Mouse (Mus musculus) kidney, postnatal 14 days (tissue): ENCODE data around the gene Abhd14a.

Experiments
- DNase-seq: peaks from one replicate; pipeline ENCODE4 v3.0.0; 2022; ENCODE audit warnings: mixed read lengths

The Abhd14a gene

DNA sequence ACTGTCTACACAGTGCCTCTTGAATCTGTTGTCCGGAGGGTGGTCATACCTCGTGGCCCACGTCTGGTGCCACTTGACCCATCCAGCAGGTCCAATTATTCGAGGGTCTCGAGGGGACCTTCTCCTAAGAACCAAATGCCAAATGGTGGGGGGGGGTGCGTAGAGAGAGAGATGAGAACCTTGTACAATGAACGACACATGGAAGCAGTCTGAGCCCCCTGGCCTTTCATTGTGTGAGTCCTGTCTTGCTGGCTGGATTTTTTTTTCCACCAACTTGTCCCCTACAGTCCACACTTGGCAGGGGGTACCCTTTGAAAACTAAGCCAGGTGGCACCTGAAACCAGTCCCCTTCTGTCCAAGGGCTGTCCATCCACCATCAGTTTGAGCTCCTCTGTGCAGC lies 20.3 kb upstream of the Abhd14a start:
- no peak for DNase-seq

DNA sequence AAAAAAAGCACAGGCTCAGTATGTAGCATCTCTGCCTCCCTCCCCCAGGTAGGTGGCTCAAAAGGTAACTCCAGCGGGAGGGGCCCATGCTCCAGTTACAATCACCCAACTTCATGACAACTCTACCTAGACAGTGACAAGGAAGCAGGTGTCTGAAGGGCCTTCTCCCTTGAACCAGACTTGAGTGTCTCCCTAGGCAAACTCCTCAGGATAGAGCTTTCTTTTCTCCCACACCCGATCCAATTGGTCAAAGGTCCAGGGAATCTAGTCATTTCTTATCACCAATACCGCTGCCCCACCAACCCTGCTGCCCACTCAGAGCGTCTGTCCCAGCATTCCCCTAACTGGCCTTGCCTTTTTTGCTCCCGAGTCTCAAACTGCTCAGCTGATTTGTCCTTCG lies 19.2 kb upstream of the Abhd14a start:
- no peak for DNase-seq

DNA sequence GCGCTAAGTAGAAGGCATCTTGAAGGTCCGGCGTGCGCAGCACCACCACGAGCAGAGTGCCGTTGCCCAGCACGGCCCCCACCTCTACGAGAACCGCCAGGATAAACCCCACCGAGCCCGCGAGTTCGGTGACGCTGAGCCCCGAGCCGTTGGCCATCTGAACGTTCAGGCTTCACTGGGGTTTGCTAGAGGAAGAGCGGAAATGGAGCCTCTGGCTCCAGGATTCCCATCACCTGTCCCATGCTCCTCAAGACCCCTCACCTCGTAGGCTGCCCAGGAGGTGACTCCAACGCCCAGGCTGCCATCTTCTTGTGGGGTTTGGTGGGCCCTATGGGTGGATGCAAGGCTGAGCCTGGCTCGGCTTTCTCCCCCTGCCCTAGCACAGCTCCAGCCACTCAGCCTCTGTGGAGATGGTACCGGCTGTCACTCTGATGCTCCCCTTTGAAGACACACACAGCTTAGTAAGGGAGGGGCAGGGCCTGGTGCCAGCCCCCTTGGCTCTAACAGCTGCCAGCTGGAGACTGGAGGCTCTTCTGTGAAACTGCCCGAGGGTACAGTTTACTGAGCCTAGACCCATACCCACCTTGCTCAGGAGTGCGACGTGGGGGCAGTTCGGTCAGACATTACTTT lies 18.2 kb upstream of the Abhd14a start, which contains the start of gene Gpr62:
Gene Gpr62, minus strand, starts transcription at position 368 of the 630 bp plus-strand sequence.
- DNase-seq, result no peak

DNA sequence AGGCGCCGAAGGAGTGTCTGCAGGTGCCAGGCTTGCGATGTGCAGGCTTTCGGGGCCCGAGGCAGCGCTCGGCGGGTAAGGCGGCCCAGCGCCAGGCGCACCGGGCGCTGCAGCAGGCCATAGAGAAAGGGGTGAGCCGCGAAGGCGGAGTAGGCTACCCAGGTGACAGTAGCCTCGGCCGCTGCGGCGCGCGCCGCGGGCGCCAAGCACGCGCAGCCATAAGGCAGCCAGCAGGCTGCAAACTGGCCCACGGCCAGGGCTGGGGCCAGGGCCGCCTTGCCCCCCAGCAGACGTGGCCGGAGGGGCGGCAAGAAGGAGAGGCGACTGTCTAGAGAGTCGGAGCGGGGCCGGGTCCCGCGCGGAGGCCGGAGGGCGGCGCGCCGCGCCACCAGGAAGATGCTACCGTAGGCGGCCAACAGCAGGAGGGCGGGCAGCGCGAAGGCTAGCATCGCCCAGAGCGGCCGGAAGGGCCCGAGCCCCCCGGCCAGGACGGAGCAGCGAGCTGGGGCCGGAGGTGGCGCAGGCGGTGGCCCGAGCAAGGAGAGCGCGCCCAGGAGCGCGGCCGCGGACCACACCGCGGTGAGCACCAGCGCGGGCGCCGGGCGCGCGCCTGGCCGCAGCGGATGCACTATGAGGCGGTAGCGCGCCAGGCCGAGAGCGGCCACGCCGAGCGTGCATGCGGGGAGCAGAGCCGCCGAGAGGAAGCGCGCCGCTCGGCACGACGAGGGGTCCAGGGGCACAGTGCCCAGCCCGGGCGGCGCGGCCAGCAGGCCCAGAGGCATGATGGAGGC lies 17.5 kb upstream of the Abhd14a start:
- DNase-seq, result peak; percentile 74

DNA sequence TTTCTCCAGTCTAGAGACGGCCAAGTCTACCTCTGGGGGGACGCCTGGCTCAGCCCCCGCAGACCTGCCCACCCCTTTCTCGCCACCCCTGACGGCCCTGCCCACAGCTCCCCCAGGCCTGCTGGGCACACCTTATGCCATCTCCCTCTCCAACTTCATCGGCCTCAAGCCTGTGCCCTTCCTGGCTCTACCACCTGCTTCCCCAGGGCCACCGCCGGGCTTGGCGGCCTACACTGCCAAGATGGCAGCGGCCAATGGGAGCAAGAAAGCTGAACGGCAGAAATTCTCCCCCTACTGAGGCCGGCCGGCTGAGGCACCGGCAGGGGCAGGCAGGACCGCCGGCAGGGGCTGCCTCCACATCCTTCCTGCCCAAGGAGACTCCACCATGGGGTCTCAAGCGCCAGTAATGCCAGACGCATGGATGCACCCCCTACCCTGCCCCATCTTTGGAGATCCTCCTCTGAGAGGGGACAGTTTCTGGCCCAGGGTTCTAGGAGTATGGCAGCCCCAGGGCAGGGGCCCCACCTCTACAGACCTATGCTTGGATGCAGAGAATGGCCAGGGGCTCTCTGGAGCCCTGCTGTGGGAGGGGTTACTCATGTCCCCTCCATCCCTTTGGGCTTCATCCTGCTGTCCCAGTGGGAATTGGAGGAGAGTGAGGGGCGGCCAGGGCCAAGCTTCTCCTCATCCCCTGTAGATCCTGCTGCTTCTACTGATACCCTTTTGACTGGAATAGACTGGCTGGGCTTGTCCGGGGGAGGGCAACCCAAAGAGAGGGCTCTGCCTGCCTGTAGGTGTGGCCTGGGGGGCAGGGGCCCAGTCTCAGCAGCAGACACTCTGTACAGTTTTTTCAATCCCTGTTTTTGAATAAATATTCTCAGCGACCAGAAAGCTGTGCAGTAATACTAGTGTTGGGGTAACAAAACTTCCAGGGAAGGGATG lies 15.9 kb upstream of the Abhd14a start:
- DNase-seq, result no peak

DNA sequence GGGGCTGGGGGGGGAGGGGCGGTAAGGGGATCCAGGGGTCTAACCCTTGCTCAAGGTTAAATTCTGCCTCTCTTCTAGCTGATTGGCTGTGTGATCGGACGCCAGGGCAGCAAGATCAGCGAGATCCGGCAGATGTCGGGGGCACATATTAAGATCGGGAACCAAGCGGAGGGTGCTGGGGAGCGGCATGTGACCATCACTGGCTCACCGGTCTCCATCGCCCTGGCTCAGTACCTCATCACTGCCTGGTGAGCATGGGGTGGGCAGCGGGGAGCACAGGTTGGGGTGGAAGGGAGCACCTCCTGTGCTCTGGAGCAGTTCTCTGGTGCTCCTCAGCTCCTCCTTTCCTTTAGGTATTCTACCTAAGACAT lies 14.9 kb upstream of the Abhd14a start:
- DNase-seq, result no peak

DNA sequence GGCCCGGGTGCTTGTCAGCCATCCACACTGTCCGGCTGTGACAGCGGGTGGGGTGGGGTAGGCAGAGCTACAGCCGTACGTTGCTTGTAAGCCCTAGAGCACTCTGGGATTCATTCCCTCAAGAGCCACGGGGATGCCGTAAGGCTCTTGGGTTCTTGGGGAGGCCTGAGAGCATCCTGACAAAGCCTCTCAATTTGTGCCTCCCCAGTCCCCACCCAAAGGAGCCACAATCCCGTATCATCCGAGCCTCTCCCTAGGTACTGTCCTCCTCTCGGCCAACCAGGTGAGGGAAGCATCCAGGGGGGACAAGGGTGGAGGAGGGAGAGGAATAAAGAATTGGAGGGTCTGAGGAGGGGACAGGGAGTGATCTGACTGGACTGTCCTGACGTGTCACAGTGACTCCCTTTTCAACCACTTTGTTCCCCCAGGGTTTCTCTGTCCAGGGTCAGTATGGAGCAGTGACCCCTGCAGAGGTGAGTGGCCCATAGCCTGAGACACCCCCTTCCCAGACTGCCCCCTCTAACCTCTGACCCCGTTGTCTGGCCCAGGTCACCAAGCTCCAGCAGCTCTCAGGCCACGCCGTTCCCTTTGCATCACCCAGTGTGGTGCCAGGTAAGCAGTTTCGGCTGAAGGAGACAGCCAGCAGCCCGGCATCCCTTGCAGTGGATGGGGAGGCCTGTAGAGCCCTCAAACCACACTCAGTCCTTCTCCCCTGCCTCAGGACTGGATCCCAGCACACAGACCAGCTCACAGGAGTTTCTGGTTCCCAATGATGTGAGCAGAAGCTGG lies 14.4 kb upstream of the Abhd14a start:
- DNase-seq, result no peak

DNA sequence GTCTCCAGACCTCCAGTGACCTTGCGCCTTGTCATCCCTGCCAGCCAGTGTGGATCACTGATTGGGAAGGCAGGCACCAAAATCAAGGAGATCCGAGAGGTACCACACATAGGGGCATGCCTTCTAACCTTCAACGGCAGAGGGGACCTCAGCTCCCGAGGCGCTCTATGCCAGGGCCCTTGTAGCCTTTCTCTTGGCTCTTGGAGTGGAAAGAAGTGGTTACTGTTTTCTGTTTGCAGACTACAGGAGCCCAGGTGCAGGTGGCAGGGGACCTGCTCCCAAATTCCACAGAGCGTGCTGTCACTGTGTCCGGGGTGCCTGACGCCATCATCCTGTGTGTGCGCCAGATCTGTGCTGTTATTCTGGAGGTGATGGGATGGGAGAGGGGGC lies 13.5 kb upstream of the Abhd14a start:
- DNase-seq, result no peak

DNA sequence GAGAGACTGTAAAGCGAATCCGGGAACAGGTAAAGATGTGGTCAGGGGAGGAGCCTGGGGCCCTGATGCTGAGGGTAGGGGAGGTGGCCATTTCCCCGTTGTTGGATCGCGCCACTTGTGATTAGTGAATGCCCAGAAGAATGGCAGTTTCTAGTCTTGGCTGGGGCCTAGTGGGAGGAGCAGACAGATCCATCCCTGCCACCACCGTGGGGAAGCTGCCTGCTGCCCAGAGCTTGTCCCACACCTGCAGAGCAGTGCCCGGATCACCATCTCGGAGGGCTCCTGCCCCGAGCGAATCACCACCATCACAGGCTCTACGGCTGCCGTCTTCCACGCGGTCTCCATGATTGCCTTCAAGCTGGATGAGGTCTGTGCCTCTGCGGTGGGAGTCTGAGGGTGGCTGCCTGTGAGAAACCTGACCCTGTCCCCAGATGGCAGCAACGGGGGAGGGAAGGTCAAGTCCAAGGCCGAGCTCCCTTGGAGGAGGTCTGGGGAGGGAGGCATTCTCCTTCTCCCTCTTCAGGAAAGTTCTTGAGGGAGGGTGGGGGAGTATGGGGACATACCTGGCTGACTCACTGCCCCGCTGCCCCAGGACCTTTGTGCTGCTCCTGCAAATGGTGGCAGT lies 13.0 kb upstream of the Abhd14a start:
- DNase-seq, result no peak

DNA sequence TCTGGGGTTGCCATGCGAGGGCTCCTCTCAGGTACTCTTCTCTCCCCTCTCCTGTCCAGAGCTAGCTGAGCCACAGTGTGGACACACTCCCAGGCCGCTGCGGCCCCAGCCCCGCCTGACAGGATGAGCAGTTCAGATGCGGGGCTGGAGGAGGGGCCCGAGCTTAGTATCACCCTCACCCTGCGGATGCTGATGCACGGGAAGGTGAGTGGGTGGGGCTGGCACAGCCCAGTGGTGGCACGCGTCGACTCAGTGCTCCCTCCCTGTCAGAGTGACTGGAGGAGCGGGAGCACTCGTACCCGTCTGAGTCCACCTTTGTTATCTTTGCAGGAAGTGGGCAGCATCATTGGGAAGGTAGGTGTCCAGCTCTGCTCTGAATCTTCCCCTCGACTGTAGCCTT lies 12.5 kb upstream of the Abhd14a start:
- DNase-seq, result no peak

DNA sequence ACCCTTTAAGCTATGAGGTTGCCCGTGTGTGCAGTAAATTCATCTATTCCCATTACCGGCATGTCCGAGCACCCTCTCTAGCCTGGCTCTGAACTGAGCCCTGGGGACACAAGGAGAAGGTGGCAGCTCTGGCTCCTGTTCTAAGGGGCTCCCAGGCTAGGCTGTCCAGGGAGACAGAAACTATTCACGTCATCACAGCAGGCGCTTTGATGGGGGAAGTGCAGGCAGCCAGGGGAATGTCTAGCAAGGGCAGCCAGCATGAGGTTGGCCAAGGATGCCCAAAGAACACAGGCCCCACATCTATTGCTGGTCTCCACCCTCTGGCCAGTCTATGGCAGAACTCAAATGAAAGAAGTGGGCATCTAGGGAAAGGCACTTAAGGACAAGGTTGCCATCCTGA lies 10.4 kb upstream of the Abhd14a start:
- no peak for DNase-seq

DNA sequence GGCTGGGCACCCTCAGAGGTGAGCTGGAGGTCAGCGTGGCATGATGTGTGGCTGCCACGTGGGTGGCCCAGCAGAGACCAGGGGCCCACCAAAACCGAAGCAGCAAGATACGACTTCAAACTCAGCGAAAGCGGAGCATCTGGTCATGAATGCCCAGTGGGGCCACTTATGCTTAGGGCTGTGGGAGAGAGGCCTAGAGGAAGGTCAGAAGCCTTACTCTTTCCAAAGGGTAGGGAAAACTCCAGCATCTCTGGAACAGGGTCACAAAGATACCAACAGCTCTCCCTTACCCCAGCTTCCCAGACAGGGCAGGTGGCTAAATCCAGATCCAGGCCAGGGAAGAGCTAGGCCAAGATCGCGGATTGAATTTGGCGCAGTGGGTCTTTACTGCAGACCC lies 9.7 kb upstream of the Abhd14a start:
- no peak for DNase-seq

DNA sequence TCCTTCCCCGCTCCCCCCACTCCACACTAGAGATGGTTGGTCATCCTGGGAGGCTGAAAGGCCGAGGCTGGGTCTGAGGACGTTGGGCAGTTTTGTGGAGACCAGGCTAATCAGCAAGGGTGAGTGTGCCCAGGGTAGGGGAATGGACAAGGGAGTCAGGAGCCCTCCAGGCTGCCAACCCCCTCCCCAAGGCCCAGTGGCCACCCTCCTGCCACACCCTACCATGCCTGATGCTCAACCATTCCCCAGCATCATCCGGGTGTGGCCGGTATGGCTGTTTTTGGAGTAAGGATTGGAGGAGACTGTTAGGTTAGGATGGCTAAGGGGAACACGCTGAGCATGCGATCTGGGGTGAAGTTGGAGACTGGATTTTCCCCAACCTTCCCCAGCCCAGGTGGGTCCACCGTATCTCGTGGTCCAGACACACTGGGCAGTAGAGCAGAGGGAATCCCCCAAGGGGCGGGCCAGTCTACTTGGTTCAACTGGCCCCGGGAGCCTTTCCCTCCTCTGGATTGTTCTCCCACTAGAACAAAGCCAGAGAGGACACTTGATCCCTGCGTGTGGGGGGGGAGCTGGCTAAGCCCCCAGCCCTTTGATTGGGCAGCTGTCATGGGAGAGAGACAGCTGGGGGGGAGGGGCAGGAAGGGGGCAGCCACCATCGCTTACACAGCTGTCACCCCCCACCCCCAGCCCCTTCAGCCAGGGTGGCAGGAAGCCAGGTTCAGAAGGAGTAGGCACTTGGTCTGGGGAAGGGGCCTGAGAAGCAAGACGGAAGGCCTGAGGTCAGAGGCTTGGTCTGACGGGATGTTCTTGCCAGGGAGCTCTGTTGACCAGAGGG lies 9.1 kb upstream of the Abhd14a start:
- DNase-seq, result no peak

DNA sequence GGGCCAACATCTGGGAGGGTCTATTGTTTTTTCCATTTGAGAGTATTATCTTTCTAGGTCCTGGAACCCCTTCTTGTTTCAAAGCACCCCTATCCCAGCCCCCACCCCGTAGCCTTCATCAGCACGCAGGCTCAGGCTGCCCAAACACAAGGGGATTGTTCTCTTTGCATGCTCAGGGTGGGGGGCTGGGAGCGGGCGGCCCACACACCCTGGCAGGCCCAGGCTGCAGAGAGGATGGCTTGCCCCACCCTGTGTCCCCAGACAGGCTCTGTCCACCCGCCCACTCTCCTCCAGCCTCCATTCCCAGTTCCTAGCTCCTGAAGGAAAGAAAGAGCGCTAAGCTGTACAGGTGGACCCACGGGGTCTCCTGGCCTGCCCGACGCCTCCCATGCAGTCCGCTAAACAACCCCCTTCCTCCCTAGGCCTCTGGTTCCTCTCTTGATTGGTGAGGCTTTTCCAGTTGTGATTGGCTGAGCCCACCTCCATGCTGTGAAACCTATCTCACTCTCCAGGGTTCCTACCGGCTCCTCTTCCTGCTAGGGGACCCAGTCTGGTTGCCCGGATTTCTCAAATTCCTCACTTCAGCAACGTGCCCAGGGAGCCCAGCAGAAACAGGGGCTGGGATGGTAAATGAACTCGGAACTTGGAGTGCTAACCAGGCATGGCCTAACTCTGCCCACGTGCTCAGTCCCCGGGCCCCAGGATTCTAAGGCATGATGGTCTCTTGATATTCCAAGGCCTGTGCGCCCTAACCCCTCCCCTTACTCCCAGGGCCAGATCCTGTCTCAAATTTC lies 7.6 kb upstream of the Abhd14a start:
- DNase-seq, result no peak

DNA sequence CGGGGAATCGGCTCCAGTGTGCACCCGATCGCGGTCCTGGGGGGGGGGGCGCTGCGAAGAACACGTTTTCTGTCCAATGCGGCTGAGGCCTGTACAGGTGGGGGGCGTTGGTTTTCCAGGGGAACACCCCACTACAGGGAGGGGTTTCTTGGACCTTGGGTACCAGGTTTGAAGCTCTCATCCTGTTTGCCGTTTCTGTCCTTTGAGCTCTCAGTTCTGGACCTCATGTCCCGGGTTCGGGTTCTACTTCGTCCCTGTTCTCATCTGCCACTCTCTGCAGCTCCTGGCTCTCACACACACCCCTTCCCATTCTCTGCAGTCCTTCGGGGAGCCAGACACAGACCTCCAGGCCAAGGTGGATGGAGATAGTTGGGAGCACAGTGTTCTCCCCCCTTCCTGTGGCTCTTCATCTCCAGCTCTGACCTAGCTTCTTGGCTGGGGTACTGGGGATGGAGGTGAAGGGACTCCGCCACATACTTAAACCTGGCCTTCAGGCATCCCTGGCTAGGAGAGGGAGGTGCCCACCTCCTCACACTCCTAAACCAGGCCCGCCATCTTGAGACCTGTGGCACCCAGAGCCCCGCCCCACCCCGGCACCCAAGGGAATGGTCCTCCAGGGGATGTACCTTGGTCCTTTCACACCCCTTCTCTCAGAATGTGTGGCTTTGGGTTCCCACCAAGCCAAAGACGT lies 6.7 kb upstream of the Abhd14a start:
- DNase-seq, result no peak

DNA sequence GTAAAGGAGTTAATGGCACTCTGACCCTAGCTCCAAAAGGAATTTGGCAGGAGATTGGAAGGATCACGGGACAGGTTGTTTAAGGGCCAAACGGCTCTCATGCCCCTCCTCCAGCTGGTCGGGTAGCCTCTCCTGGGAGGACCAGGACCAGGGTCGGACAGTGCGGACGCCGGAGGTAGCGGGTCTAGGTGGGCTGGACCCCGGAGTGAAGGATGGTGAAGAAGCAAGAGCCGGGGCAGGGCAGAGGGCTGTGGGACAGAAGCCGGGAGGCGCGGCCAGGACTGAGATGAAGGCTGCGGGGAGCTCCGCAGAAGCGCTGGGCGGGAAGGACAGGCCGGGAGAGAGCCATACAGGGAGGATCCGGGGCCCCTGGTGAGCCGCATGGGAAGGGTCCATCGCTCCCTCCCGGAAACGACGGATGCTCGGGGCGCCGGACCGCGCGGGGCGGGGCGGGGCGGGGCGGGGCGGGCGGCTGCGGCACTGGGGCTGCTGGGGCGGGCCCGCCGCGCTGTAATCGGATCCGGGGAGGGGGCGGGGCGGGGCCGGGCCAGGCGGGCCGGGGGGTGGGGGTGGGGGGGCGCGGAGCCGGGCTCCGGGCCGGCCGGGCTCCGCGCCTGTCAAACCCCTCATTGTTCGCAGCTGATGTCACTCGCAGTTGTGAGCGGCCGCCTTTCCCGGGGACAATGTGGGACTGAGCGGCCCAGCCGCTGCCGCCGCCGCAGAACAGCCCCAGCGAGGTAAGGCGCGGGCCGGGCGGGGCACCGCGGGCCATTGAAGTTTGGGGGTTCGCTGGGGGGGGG lies 6.0 kb upstream of the Abhd14a start, which contains the start of gene Pcbp4:
Gene Pcbp4, plus strand, starts transcription at position 21 of the 800 bp plus-strand sequence.
- peak; percentile 87 for DNase-seq

DNA sequence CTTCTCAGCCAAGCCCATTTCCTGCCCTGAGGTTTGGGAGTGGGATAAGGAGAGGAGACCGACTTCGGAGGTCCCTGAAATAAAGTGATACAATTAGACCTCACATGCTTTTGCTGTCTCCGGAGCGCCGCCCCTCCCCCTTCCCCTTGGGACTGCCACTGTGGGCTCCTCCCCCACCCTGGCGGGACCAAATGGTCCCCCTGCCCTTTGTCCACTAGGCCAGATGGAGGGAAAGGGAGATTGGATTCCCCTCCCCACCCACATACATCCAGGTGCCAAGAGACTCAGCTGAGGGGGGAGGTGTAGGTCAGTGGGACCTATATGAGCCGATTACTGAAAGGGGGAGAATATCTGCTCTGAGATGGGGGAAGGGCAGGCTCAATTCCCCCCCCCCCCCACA lies 5.3 kb upstream of the Abhd14a start:
- DNase-seq, result peak; percentile 84

DNA sequence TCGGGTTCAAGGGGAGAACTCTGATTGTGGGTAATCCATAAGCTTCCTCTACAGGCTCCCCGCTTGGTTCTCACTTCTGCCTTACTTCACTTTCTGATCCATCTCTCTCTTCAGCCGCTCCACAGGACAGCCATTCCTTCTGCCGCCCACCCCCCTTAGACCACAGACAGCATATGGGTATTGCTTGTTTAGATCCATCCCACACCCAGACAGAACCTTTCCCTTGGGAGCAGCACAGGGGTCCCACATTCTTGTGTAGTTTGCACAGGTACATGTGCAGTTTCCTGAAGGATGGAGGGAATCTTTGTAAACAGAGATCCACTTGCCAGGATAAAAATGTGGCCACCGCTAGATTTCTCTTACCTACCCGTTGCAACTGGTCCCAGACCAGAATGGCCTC lies 4.9 kb upstream of the Abhd14a start:
- no peak for DNase-seq

DNA sequence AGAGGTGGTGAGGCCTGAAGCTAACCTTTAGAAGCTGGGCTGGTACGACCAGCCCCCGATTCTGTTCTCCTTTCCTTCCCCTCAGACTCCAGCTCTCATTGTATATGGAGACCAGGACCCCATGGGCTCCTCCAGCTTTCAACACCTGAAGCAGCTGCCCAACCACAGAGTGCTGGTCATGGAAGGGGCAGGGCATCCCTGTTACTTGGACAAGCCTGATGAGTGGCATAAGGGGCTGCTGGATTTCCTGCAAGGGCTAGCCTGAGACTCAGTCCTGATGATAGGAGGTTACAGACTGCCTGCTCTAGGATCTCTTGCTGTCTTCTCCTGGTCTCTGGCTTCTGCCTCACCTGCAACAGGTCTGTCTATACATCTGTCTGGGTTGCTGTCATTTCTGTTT lies 4.4 kb upstream of the Abhd14a start:
- no peak for DNase-seq
